9 mouse cellular contexts compared by ENCODE assay signal in the genomic region with DNA sequence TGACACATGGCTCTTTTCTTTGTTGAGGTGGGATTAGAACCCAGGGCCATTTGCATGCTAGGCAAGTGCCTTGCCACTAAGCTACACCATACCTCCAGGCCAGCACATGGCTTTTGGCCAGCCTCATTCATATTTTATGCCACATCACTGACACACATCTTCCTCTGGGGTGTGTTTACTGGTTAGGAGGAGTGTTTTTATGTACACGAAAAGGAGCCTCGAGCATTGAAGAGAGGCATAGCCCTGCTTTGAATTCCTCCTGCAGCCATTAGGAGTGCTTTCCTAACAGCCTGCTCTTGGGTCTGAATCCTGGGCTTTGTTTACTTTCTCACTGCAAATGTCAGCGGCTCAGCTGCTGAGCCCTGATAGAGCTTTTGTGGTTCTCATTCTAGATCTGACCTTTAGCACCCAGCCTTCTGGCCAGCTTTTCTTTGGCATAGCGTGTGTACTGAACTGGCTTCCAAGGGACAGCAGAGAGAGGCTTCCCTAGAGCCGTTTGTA. TPM values are rescaled to one million over a fixed set of nuclear protein-coding genes. Genes with fewer than 3 reads are reported as not detected.
DNase-seq lines count a peak whose midpoint lies in the region; ATAC-seq and TF ChIP-seq lines count a peak whose summit lies in the region.
"Had no signal": no experiment of that assay in that cellular context is flagged by ENCODE, and none has a peak within 500 bp of the region (broad histone marks: within the 10 kb centered on the region; RNA-seq: fewer than 3 reads in every experiment).

No protein-coding gene starts in this region.

- H3K4me1 ChIP-seq in forebrain, embryonic 14.5 days (ENCODE audit: control insufficient read depth, insufficient read depth, low read length), result peaks cover 4% of the 10 kb centered on the region
- H3K4me1 ChIP-seq in hindbrain, embryonic 12.5 days, result peaks cover 21% of the 10 kb centered on the region
- peaks cover 11% of the 10 kb centered on the region for H3K4me1 ChIP-seq in liver, postnatal 0 days (ENCODE audit: insufficient read depth)
- 0 out of 2 replicates have a peak, but pooled peaks cover 19% of the 10 kb centered on the region for H3K4me1 ChIP-seq in stomach, embryonic 15.5 days

- ATAC-seq in forebrain, embryonic 14.5 days, result peak; percentile 18; the same call in 1 of the 2 replicates
- no peak for ATAC-seq in hindbrain, embryonic 12.5 days (ENCODE audit: low FRiP score)
- ATAC-seq in liver, postnatal 0 days, result peak; percentile 51; the same call in 1 of the 2 replicates
- ATAC-seq in stomach, embryonic 15.5 days (ENCODE audit: insufficient read depth, low FRiP score, low read depth), result peak; percentile 16; the same call in 1 of the 2 replicates
- no peak for ATAC-seq in activated CD4-positive, CD25-positive, alpha-beta regulatory T cell, adult 4 months

- no peak for DNase-seq in left cerebral cortex, adult 2 months (ENCODE audit: extremely low spot score in 1 of 2, low spot score in 2 of 2)
- no peak for DNase-seq in left cerebral cortex, postnatal 36 days (ENCODE audit: low spot score in 2 of 2)
- DNase-seq in forebrain, embryonic 14.5 days (ENCODE audit: low spot score), result peak; percentile 42
- no peak for DNase-seq in liver, postnatal 0 days
- DNase-seq in T-cell, adult 2 months (ENCODE audit: low spot score), result no peak

- no peak for TF ChIP-seq EP300 in liver, postnatal 0 days (IDR thresholded peaks at IDR 0.05; ENCODE audit: low read depth)

- H3K36me3 ChIP-seq in forebrain, embryonic 14.5 days (ENCODE audit: control insufficient read depth, insufficient read depth, low read length), result no peaks in the 10 kb centered on the region
- H3K36me3 ChIP-seq in hindbrain, embryonic 12.5 days, result no peaks in the 10 kb centered on the region
- H3K36me3 ChIP-seq in liver, postnatal 0 days (replicated peaks; ENCODE audit: insufficient read depth, low read length), result no peaks in the 10 kb centered on the region
- H3K36me3 ChIP-seq in stomach, embryonic 15.5 days, result no peaks in the 10 kb centered on the region

- H3K4me2 ChIP-seq in forebrain, embryonic 14.5 days (ENCODE audit: low read length), result no peak overlapping the region
- no peak overlapping the region for H3K4me2 ChIP-seq in hindbrain, embryonic 12.5 days (replicated peaks)
- H3K4me2 ChIP-seq in liver, postnatal 0 days (ENCODE audit: low read depth, low read length), result no peak overlapping the region
- 0 out of 2 replicates have a peak overlapping the region, but pooled peaks have one; percentile 13 for H3K4me2 ChIP-seq in stomach, embryonic 15.5 days

- TF ChIP-seq CTCF in left cerebral cortex, adult 2 months (IDR thresholded peaks at IDR 0.05), result no peak; the same call in 1 of the 2 replicates
- no peak for TF ChIP-seq CTCF in liver, postnatal 0 days (IDR thresholded peaks at IDR 0.05; ENCODE audit: low read depth)

- H3K27me3 ChIP-seq in forebrain, embryonic 14.5 days (replicated peaks; ENCODE audit: control insufficient read depth, insufficient read depth, low read length), result no peaks in the 10 kb centered on the region
- H3K27me3 ChIP-seq in hindbrain, embryonic 12.5 days, result no peaks in the 10 kb centered on the region
- H3K27me3 ChIP-seq in liver, postnatal 0 days (ENCODE audit: insufficient read depth, low read length), result no peaks in the 10 kb centered on the region
- no peaks in the 10 kb centered on the region for H3K27me3 ChIP-seq in stomach, embryonic 15.5 days (replicated peaks)

- no peaks in the 10 kb centered on the region for H3K9me3 ChIP-seq in forebrain, embryonic 14.5 days (replicated peaks; ENCODE audit: control insufficient read depth, low read length)
- no peaks in the 10 kb centered on the region for H3K9me3 ChIP-seq in hindbrain, embryonic 12.5 days (replicated peaks)
- H3K9me3 ChIP-seq in liver, postnatal 0 days (ENCODE audit: low read length), result no peaks in the 10 kb centered on the region
- H3K9me3 ChIP-seq in stomach, embryonic 15.5 days, result no peaks in the 10 kb centered on the region

- H3K9ac ChIP-seq in forebrain, embryonic 14.5 days (ENCODE audit: low read length), result no peak overlapping the region
- no peak overlapping the region; the same call in 1 of the 2 replicates for H3K9ac ChIP-seq in hindbrain, embryonic 12.5 days
- no peak overlapping the region for H3K9ac ChIP-seq in liver, postnatal 0 days (replicated peaks)
- no peak overlapping the region for H3K9ac ChIP-seq in stomach, embryonic 15.5 days

- WGBS in forebrain, embryonic 14.5 days, result 36% methylated on average over 5 of the region's 5 CpGs
- WGBS in hindbrain, embryonic 12.5 days, result 22% methylated on average over 5 of the region's 5 CpGs
- WGBS in liver, postnatal 0 days (ENCODE audit: insufficient replicate concordance), result 19% methylated on average over 5 of the region's 5 CpGs
- 8% methylated on average over 5 of the region's 5 CpGs for WGBS in stomach, embryonic 15.5 days

- H3K27ac ChIP-seq in left cerebral cortex, adult 2 months, result peak overlapping the region; percentile 42
- H3K27ac ChIP-seq in forebrain, embryonic 14.5 days (ENCODE audit: low read depth, low read length), result peak overlapping the region; percentile 48; the same call in 1 of the 2 replicates
- H3K27ac ChIP-seq in hindbrain, embryonic 12.5 days, result peak overlapping the region; percentile 71
- H3K27ac ChIP-seq in liver, postnatal 0 days (ENCODE audit: low read depth), result no peak overlapping the region
- peak overlapping the region; percentile 77 for H3K27ac ChIP-seq in stomach, embryonic 15.5 days

- H3K4me3 ChIP-seq in left cerebral cortex, adult 2 months, result no peak overlapping the region
- no peak overlapping the region for H3K4me3 ChIP-seq in forebrain, embryonic 14.5 days (ENCODE audit: low read depth, low read length)
- no peak overlapping the region for H3K4me3 ChIP-seq in hindbrain, embryonic 12.5 days
- no peak overlapping the region for H3K4me3 ChIP-seq in liver, postnatal 0 days (ENCODE audit: low read depth, low read length)
- no peak overlapping the region for H3K4me3 ChIP-seq in stomach, embryonic 15.5 days (replicated peaks)
- H3K4me3 ChIP-seq: erythroblast, embryonic 14.5 days had no signal

- intact Hi-C loops in left cerebral cortex, adult 2 months (cut with DNase I), result no loop called here
- intact Hi-C loops in left cerebral cortex, postnatal 36 days (cut with DNase I), result no loop called here

RNA-seq across cellular contexts. Expression of a gene that starts 44.4 kb away (rescaled TPM):
- 10 to 100 TPM; 86.1 to 91.1 TPM for total RNA-seq in left cerebral cortex, adult 2 months (2021)
- 10 to 100 TPM; 82.1 to 89.5 TPM for total RNA-seq in left cerebral cortex, postnatal 36 days (2021)
- 0.89 and 1.3 TPM in 2 replicates for polyA plus RNA-seq in forebrain, embryonic 14.5 days (2014; fragmentation: Nextera tagmentation; extraction: Ambion mirVana)
- 1.8 and 2.9 TPM in 2 replicates for polyA plus RNA-seq in hindbrain, embryonic 12.5 days (2016; fragmentation: Nextera tagmentation; extraction: Ambion mirVana)
- 0.09 TPM in 1 of 2 replicates, not detected in the other for polyA plus RNA-seq in liver, postnatal 0 days (2015; fragmentation: Nextera tagmentation; extraction: Ambion mirVana)
- polyA plus RNA-seq in stomach, embryonic 15.5 days (2015; fragmentation: Nextera tagmentation; extraction: Ambion mirVana), result 0.52 and 0.74 TPM in 2 replicates
- not detected for polyA plus RNA-seq in activated CD4-positive, CD25-positive, alpha-beta regulatory T cell, adult 4 months (2017; shearing (Covaris generic))
- polyA plus RNA-seq: erythroblast, embryonic 14.5 days had no signal

Comparison
In these comparisons a context has a peak if more than half of its experiments do, and no peak if none do; other contexts are left out.
1. ATAC-seq: peak in forebrain, embryonic 14.5 days (single experiment), liver, postnatal 0 days (single experiment) and stomach, embryonic 15.5 days (single experiment); none in hindbrain, embryonic 12.5 days (single experiment) and activated CD4-positive, CD25-positive, alpha-beta regulatory T cell, adult 4 months (single experiment).